Mouse (Mus musculus) stomach, postnatal 0 days (tissue): ENCODE measurements around the gene Nudt14. TPM values are rescaled to one million over a fixed set of nuclear protein-coding genes. Genes with fewer than 3 reads are reported as not detected.

Experiments used
- ATAC-seq: fragments of 200-750 bp; cut with Nextera tagmentation; 2 replicates; pipeline ENCODE4 v1.8.0; 2017; ENCODE audit not compliant: low FRiP score, low TSS enrichment
- DNase-seq: peaks from one replicate; pipeline ENCODE4 v3.0.0-alpha.2; 2016; ENCODE audit warnings: low spot score
- H3K27ac ChIP-seq: fragments of 300-500 bp; sonication (generic); replicated peaks from 2 replicates; pipeline ENCODE4 v1.5.1; 2014; ENCODE audit warnings: mild to moderate bottlenecking, control low read depth
- H3K27me3 ChIP-seq: fragments of 300-500 bp; sonication (generic); 2 replicates; pipeline ENCODE4 v1.6.1; 2014; ENCODE audit warnings: low read length; ENCODE audit not compliant: control insufficient read depth, insufficient read depth
- H3K36me3 ChIP-seq: fragments of 300-500 bp; sonication (generic); 2 replicates; pipeline ENCODE4 v1.6.1; 2014; ENCODE audit warnings: low read length, mixed read lengths; ENCODE audit not compliant: control insufficient read depth, insufficient read depth
- H3K4me1 ChIP-seq: fragments of 300-500 bp; sonication (generic); replicated peaks from 2 replicates; pipeline ENCODE4 v1.6.1; 2014; ENCODE audit warnings: antibody characterized with exemption; ENCODE audit not compliant: control insufficient read depth, insufficient read depth
- H3K4me2 ChIP-seq: fragments of 300-500 bp; sonication (generic); replicated peaks from 2 replicates; pipeline ENCODE4 v1.6.1; 2014; ENCODE audit warnings: low read depth, mild to moderate bottlenecking, control low read depth, moderate library complexity
- H3K4me3 ChIP-seq: fragments of 300-500 bp; sonication (generic); 2 replicates; pipeline ENCODE4 v1.5.1; 2014; ENCODE audit warnings: low read depth, low read length, control low read depth
- H3K9ac ChIP-seq: fragments of 300-500 bp; sonication (generic); 2 replicates; pipeline ENCODE4 v1.6.1; 2014; ENCODE audit warnings: mild to moderate bottlenecking, low read length, control low read depth, mixed read lengths
- H3K9me3 ChIP-seq: fragments of 300-500 bp; sonication (generic); 2 replicates; pipeline ENCODE4 v1.6.1; 2016; ENCODE audit warnings: low read length; ENCODE audit not compliant: control insufficient read depth
- CTCF ChIP-seq: IDR thresholded peaks from 2 replicates; pipeline ENCODE4 v1.5.1; 2016; ENCODE audit warnings: antibody characterized with exemption, low read depth, mild to moderate bottlenecking, moderate library complexity
- EP300 ChIP-seq: optimal IDR thresholded peaks from 2 replicates; pipeline ENCODE3; 2016; ENCODE audit warnings: antibody characterized with exemption
- WGBS: fragments of 180-500 bp; shearing (Covaris S2); extraction: QIAGEN DNeasy Blood & Tissue Kit; methylation state at CpG from one replicate; pipeline ENCODE4 v1.1.7; 2014; 5-methylcytosine and 5-hydroxymethylcytosine counted together
- polyA plus RNA-seq: library from polyadenylated mRNA; unstranded; fragments of >200 nt; fragmentation: Nextera tagmentation; extraction: Ambion mirVana; gene quantifications from 2 replicates; pipeline ENCODE4 v1.2.1, GENCODE M21; 2015

Gene Nudt14
- polyA plus RNA-seq, 1 experiment from 2014 or later: 78.6 TPM

DNA sequence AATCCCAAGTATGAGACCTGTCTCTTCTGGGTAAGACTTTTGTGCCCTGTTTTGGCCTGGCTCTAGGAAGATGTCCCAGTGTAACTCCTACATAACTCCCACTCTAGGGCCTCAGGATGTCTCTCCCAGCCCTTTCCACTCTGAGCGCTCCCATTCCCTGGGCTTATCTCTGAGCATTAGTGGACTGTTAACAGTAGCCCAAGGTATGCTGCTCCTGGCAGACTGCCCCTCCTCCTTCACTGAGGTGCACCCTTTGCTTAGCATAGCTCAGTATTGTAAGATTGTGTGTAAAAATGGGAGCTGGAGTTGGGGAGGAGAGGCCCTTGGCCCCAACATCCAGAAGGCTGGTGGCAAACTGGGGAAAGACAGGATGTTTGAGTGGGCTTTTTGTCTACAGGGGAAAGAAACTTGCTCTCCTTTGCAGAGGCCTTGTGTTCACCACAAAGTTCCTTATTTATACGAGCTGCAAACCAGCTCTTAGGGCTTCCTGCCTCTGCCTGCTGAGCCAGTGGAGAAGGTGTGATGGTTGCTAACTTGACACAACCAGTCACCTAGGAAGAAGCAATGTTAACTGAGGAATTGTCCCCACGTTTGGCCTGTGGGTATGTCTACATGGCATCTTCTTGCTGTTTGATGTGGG, 11.1 kb upstream of the Nudt14 start:
- H3K9ac ChIP-seq: no peak overlapping the region
- no peak overlapping the region for H3K4me2 ChIP-seq
- no peak for TF ChIP-seq EP300
- TF ChIP-seq CTCF: no peak
- no peaks in the 10 kb centered on the region for H3K9me3 ChIP-seq
- H3K36me3 ChIP-seq: no peaks in the 10 kb centered on the region
- WGBS: 67% methylated on average over 3 of the region's 3 CpGs
- H3K4me3 ChIP-seq: no peak overlapping the region
- H3K27ac ChIP-seq: peak overlapping the region; percentile 70
- H3K27me3 ChIP-seq: no peaks in the 10 kb centered on the region
- ATAC-seq: peak; percentile 19; the same call in 1 of the 2 replicates
- 0 out of 2 replicates have a peak, but pooled peaks cover 6% of the 10 kb centered on the region for H3K4me1 ChIP-seq
- peak; percentile 47 for DNase-seq

DNA sequence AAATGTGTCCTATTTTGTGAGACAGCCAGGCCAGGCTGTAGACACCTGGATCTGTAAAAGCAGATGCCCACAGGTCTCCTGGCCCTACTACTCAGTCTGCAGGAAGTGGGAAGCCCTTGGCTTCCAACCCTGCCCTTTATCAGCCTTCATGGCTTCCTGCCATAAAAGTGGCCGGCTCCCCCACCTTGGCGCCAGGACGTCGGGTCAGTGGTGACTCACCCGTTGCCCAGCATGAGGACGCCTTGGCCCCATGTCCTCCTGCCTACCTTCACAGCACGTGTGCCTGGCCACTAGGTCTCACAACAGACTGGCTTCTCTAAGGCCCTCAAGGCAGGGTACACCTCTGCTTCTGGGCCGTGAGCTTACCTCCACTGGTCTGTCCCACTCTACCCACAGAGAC, 10.5 kb upstream of the Nudt14 start:
- Histone ChIP-seq H3K4me3 (no peak overlapping the region), H3K4me2 (no peak overlapping the region), H3K36me3 (no peaks in the 10 kb centered on the region), H3K27ac (peak overlapping the region; percentile 70), H3K4me1 (0 out of 2 replicates have a peak, but pooled peaks cover 6% of the 10 kb centered on the region), H3K9me3 (no peaks in the 10 kb centered on the region), H3K27me3 (no peaks in the 10 kb centered on the region), H3K9ac (no peak overlapping the region)
- 53% methylated on average over 8 of the region's 8 CpGs for WGBS
- ATAC-seq (peak; percentile 78), DNase-seq (peak; percentile 88)
- TF ChIP-seq EP300 (no peak), CTCF (no peak)

DNA sequence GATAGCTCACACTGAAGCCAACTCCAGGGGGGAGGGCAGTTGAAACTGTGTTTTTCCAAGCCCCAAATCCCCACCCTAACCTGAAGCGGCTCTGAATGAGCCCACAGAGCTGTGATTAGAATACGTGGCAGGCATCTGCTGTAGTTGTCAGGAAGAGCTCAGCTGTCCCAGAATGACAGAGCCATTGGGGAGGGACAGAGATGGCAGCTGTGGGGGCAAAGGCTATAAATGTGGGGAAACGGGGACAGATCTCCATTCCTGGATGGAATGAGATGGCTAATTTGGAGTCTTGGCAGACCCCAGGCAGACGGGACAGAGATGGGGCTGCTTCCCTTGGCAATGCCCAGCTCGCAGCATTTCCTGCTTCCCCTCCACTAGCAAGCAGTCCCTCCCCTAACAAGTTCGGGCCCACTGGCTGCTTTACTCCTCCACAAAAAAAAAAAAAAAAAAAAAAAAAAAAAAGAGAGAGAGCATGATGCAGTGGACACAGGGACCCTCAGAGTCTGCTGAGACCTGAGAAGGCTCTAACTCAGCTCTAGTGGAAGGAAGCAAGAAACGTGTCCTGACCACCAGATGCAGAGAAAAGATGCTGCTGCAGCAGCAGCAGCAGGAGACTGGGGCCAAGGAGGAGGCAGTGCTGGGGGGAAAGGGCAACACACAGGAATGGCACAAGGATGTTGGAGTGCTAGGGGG, 9.4 kb upstream of the Nudt14 start:
- TF ChIP-seq EP300 (no peak), CTCF (no peak)

DNA sequence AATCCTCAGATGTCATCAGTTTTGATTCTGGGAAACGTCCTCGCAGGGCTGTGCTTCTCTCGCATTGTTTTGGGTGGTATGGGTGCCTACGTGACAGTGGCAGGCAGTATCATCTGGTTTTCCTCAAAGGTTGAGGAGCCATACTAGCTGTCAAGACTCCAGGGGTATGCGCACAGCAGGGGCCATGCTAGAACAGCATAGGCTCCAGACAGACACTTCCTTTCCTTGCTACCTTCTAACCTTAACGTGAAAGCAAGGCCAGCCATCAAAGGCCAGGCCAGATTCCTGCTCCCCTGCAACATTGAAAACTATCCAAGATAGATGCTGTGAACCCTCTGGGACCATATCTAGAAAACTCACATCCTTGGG, 8.8 kb upstream of the Nudt14 start:
- Histone ChIP-seq H3K4me1 (0 out of 2 replicates have a peak, but pooled peaks cover 6% of the 10 kb centered on the region), H3K4me3 (peak overlapping the region; percentile 48), H3K27me3 (no peaks in the 10 kb centered on the region), H3K9me3 (no peaks in the 10 kb centered on the region), H3K27ac (no peak overlapping the region), H3K36me3 (no peaks in the 10 kb centered on the region), H3K4me2 (peak overlapping the region; percentile 92), H3K9ac (no peak overlapping the region; the same call in 1 of the 2 replicates)
- ATAC-seq (no peak), DNase-seq (no peak)
- 4% methylated on average over 6 of the region's 6 CpGs for WGBS
- no peak for TF ChIP-seq EP300

More for the DNA sequence above, 9.4 kb upstream of the Nudt14 start:
- Histone ChIP-seq H3K9me3 (no peaks in the 10 kb centered on the region), H3K36me3 (no peaks in the 10 kb centered on the region), H3K9ac (no peak overlapping the region), H3K4me2 (no peak overlapping the region), H3K4me3 (no peak overlapping the region), H3K27me3 (no peaks in the 10 kb centered on the region), H3K27ac (no peak overlapping the region), H3K4me1 (0 out of 2 replicates have a peak, but pooled peaks cover 6% of the 10 kb centered on the region)
- DNase-seq: no peak
- WGBS: 25% methylated on average over 7 of the region's 7 CpGs
- no peak for ATAC-seq

DNA sequence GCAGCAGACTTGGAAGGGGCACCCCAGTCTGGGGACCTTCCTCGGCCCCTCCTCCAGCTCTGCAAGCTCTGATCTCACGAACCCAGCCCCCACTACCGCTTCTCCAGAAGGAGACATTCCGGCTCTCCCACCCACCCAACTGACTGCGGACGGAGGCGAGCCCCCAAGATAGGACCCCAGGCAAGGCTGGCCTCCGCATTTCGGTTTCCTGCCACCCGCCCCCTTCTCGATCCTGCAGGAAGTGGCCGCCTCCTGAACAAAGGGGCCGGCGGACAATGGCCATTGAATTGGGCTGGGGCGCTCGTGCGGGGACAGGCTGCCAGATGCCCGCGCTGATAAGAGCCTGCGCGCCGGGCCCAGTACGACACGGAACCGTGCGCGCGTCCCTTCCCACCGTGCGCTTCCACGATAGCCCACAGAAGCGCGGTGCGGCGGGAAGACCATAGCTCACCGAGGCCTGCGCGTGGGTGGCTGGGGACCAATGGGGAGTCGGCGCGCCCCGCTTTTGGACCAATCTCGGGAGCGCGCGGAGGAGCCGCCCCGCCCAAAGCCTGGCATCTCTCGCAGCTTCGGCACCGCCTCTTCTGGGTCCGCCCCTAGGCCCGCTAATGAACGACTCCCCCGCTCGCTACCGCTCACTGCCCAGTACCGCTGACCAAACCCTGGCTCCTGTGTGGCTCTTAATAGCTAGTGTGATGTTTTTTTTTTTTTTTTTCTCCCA, 8.3 kb upstream of the Nudt14 start:
- no peaks in the 10 kb centered on the region for H3K9me3 ChIP-seq
- peak overlapping the region; percentile 48 for H3K4me3 ChIP-seq
- peak; percentile 90 for DNase-seq
- 0 out of 2 replicates have a peak, but pooled peaks cover 6% of the 10 kb centered on the region for H3K4me1 ChIP-seq
- H3K36me3 ChIP-seq: no peaks in the 10 kb centered on the region
- 0 out of 2 replicates have a peak overlapping the region, but pooled peaks have one; percentile 13 for H3K27ac ChIP-seq
- no peaks in the 10 kb centered on the region for H3K27me3 ChIP-seq
- WGBS: under 1% methylated on average over 52 of the region's 58 CpGs
- peak; percentile 63 for ATAC-seq
- no peak for TF ChIP-seq CTCF
- peak overlapping the region; percentile 62 for H3K9ac ChIP-seq
- peak overlapping the region; percentile 92 for H3K4me2 ChIP-seq
